Mouse (Mus musculus): Measurements from ENCODE around the gene Senp2. TPM values are rescaled to one million over a fixed set of nuclear protein-coding genes. Genes with fewer than 3 reads are reported as not detected.

Gene Senp2
- total and polyA plus RNA-seq, 3 experiments, result 31.7 to 54.7 TPM; not detected in 1

DNA sequence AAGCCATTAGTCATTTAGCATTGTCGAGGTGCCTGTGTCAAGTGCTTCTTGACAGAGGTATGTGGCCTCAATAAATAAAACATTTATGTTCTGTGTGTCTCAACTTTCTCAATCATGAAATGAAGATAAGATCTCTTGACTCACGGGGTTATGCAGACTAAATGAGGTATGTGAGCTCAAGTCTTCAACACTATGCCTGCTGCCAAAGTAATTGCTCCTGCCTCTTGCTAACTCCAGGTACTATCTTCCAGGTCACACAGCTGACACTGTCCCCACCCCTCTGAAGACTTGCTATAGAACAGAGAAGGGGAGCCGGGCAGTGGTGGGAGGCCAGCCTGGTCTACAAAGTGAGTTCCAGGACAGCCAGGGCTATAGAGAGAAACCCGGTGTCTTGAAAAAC is 12.9 kb upstream of the Senp2 start:
- Histone ChIP-seq H3K36me3 (ENCODE audit: control insufficient read depth in 1 of 2, insufficient read depth in 2 of 2, low read length in 2 of 2) (peaks cover 0 to 16% of the 10 kb centered on the region in 2 experiments; a peak in 2 of 4 replicates), H3K4me3 (ENCODE audit: control insufficient read depth in 1 of 2, insufficient read depth in 1 of 2, low read depth in 2 of 2, low read length in 2 of 2) (peak overlapping the region in 1 of 2 experiments; percentile 12; a peak in 1 of 4 replicates), H3K9me3 (replicated peaks; ENCODE audit: insufficient read depth, low read length) (no peaks in the 10 kb centered on the region), H3K79me2 (ENCODE audit: control insufficient read depth, insufficient read depth, low read length, poor library complexity) (no peaks in the 10 kb centered on the region), H3K27me3 (ENCODE audit: control insufficient read depth in 1 of 2, insufficient read depth in 2 of 2, low read length in 2 of 2) (peaks cover 0 to 4% of the 10 kb centered on the region in 2 experiments; a peak in 3 of 4 replicates), H3K4me1 (ENCODE audit: control insufficient read depth in 1 of 2, insufficient read depth in 2 of 2, low read length in 2 of 2) (peaks cover 5 to 13% of the 10 kb centered on the region in 2 experiments), H3K27ac (ENCODE audit: control insufficient read depth, low read depth, low read length) (no peak overlapping the region), H3K9ac (ENCODE audit: control insufficient read depth, low read depth, low read length, poor library complexity, severe bottlenecking) (no peak overlapping the region)
- DNase-seq (ENCODE audit: low read depth, low spot score), result no peak
- TF ChIP-seq ETS1 (IDR thresholded peaks at IDR 0.05; ENCODE audit: low read depth, low read length), result no peak

DNA sequence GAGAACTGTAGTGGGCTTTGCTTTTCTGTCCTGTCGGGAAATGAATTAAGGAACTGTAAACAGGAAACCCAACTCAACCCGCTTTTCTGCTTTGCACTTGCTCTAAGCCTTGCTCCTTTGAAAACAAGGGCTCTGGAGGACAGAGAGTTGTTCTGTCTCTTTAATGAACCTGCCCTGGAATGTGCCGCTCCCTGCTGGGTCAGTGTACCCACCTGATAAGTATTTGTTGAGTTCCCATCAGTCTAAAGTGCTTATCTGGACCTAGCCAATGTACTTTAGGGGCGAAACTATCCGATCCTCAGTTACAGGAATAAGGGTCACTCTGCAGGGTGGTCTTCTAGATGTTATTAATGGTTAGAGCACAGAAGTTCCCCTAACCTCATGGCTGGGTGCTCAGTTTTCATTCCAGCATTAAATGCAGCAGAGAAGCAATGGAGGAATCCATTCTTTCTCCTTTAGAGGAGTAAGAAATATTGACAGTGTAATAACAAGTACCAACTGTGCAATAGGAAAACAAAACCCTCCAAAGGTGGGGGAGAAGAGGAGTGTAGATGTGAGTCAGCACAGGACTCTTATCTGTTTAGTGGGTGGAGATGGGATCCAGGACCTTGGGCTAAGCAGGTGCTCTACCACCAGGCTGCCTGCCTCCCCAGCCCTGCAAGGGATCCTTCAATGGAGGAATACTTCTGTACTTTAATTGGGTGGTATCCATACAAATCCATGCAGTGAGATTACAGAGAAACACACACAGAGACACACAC is 12.2 kb upstream of the Senp2 start:
- H3K9me3 ChIP-seq (replicated peaks; ENCODE audit: insufficient read depth, low read length), result no peaks in the 10 kb centered on the region
- peaks cover 0 to 16% of the 10 kb centered on the region in 2 experiments; a peak in 2 of 4 replicates for H3K36me3 ChIP-seq (ENCODE audit: control insufficient read depth in 1 of 2, insufficient read depth in 2 of 2, low read length in 2 of 2)
- 0 out of 2 replicates have a peak overlapping the region, but pooled peaks have one; percentile 18 for H3K9ac ChIP-seq (ENCODE audit: control insufficient read depth, low read depth, low read length, poor library complexity, severe bottlenecking)
- peak overlapping the region in 1 of 2 experiments; percentile 12; a peak in 1 of 4 replicates for H3K4me3 ChIP-seq (ENCODE audit: control insufficient read depth in 1 of 2, insufficient read depth in 1 of 2, low read depth in 2 of 2, low read length in 2 of 2)
- H3K27me3 ChIP-seq (ENCODE audit: control insufficient read depth in 1 of 2, insufficient read depth in 2 of 2, low read length in 2 of 2), result peaks cover 0 to 4% of the 10 kb centered on the region in 2 experiments; a peak in 3 of 4 replicates
- H3K79me2 ChIP-seq (ENCODE audit: control insufficient read depth, insufficient read depth, low read length, poor library complexity), result no peaks in the 10 kb centered on the region
- TF ChIP-seq TCF12 (IDR thresholded peaks at IDR 0.05; ENCODE audit: low read depth, low read length), result no peak
- TF ChIP-seq USF1 (IDR thresholded peaks at IDR 0.05; ENCODE audit: low read depth, low read length), result no peak
- no peak for TF ChIP-seq MAFK (IDR thresholded peaks at IDR 0.05; ENCODE audit: borderline replicate concordance, low read depth, low read length)
- no peak for TF ChIP-seq SIN3A (IDR thresholded peaks at IDR 0.05; ENCODE audit: low read length)
- no peak overlapping the region for H3K27ac ChIP-seq (ENCODE audit: control insufficient read depth, low read depth, low read length)
- peaks cover 5 to 13% of the 10 kb centered on the region in 2 experiments for H3K4me1 ChIP-seq (ENCODE audit: control insufficient read depth in 1 of 2, insufficient read depth in 2 of 2, low read length in 2 of 2)
- no peak for DNase-seq (ENCODE audit: low read depth, low spot score)

DNA sequence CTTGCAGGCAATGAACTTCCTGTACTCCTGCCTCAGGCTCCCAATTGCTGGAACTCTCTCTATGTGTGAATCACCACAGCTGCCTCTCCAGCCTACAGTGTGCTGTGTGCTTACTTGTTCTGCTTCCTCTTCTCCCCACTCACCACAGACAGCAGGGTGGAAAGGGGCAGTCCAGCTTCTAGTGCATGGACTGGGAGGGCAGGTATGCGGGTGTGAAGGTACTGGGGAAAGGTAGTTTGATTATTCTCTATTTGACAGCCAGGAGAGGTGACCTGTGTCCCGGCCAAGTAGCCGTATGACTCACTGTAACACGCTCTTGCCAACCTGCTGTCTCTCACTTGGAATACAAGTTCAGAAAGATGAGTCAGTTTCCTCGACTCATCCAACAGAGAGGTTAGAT is 11.2 kb upstream of the Senp2 start:
- H3K4me3 ChIP-seq (ENCODE audit: control insufficient read depth in 1 of 2, insufficient read depth in 1 of 2, low read depth in 2 of 2, low read length in 2 of 2), result no peak overlapping the region
- peak; percentile 22 for DNase-seq (ENCODE audit: low read depth, low spot score)
- H3K9ac ChIP-seq (ENCODE audit: control insufficient read depth, low read depth, low read length, poor library complexity, severe bottlenecking), result no peak overlapping the region
- no peak for TF ChIP-seq ELF1 (IDR thresholded peaks at IDR 0.05; ENCODE audit: low read depth, low read length)
- no peak for TF ChIP-seq MAX (IDR thresholded peaks at IDR 0.05; ENCODE audit: low read length)
- no peak for TF ChIP-seq CHD1 (IDR thresholded peaks at IDR 0.05; ENCODE audit: low read depth, low read length)
- peaks cover 2 to 4% of the 10 kb centered on the region in 2 experiments; a peak in 3 of 4 replicates for H3K27me3 ChIP-seq (ENCODE audit: control insufficient read depth in 1 of 2, insufficient read depth in 2 of 2, low read length in 2 of 2)
- no peaks in the 10 kb centered on the region for H3K79me2 ChIP-seq (ENCODE audit: control insufficient read depth, insufficient read depth, low read length, poor library complexity)
- H3K9me3 ChIP-seq (replicated peaks; ENCODE audit: insufficient read depth, low read length), result no peaks in the 10 kb centered on the region
- H3K27ac ChIP-seq (ENCODE audit: control insufficient read depth, low read depth, low read length), result no peak overlapping the region
- peaks cover 5 to 13% of the 10 kb centered on the region in 2 experiments for H3K4me1 ChIP-seq (ENCODE audit: control insufficient read depth in 1 of 2, insufficient read depth in 2 of 2, low read length in 2 of 2)
- H3K36me3 ChIP-seq (ENCODE audit: control insufficient read depth in 1 of 2, insufficient read depth in 2 of 2, low read length in 2 of 2), result peaks cover 0 to 16% of the 10 kb centered on the region in 2 experiments; a peak in 2 of 4 replicates
